Mouse (Mus musculus): ENCODE results near the gene Neurod4. TPM values are rescaled to one million over a fixed set of nuclear protein-coding genes. Genes with fewer than 3 reads are reported as not detected.

Gene Neurod4
- total and polyA plus RNA-seq, 3 experiments, result 0.13 to 0.24 (median 0.17) TPM

GRCm38 (mm10) chr10:130276496-130276895, 3.5 kb downstream of the Neurod4 start:
- in situ Hi-C loops (cut with MboI; ENCODE audit: low pct_ligation_motif_present, low pct_unique_long_range_greater_than_20kb, low sequenced_read_pairs), result no loop called here
- Histone ChIP-seq H3K9me3 (replicated peaks; ENCODE audit: low read length) (no peaks in the 10 kb centered on the region), H3K36me3 (replicated peaks in 1 of 2; ENCODE audit: control insufficient read depth in 1 of 2, insufficient read depth in 1 of 2, low read length in 1 of 2) (no peaks in the 10 kb centered on the region), H3K4me3 (replicated peaks in 1 of 3; ENCODE audit: low read depth in 2 of 3, low read length in 2 of 3, poor library complexity in 1 of 3) (no peak overlapping the region), H3K27me3 (replicated peaks) (no peaks in the 10 kb centered on the region), H3K4me1 (ENCODE audit: control insufficient read depth in 1 of 2, insufficient read depth in 2 of 2) (peaks cover 0 to 26% of the 10 kb centered on the region in 2 experiments; a peak in 2 of 4 replicates), H3K79me2 (replicated peaks; ENCODE audit: control insufficient read depth, extremely low read depth, insufficient read depth, poor library complexity, severe bottlenecking) (no peaks in the 10 kb centered on the region), H3K9ac (ENCODE audit: insufficient read depth, low read depth) (no peak overlapping the region), H3K4me2 (ENCODE audit: insufficient read depth, low read depth, poor library complexity, severe bottlenecking) (no peak overlapping the region), H3K27ac (ENCODE audit: insufficient read depth, low read depth) (no peak overlapping the region)
- no peak for TF ChIP-seq ZMIZ1 (IDR thresholded peaks at IDR 0.05; ENCODE audit: low read depth, low read length)
- no peak for TF ChIP-seq PAX5 (IDR thresholded peaks at IDR 0.05; ENCODE audit: low read length)
- TF ChIP-seq HCFC1 (IDR thresholded peaks at IDR 0.05; ENCODE audit: low read depth, low read length), result no peak
- TF ChIP-seq E2F4 (IDR thresholded peaks at IDR 0.05; ENCODE audit: insufficient replicate concordance, low read depth, low read length), result 0 out of 2 replicates have a peak, but pooled peaks have one; percentile 15
- no peak for TF ChIP-seq CHD1 (IDR thresholded peaks at IDR 0.05; ENCODE audit: low read depth, low read length)
- no peak for TF ChIP-seq NRF1 (IDR thresholded peaks at IDR 0.05; ENCODE audit: low read depth, low read length)
- peak; percentile 35; the same call in 1 of the 2 replicates for TF ChIP-seq JUND (conservative IDR thresholded peaks at IDR 0.05; ENCODE audit: low read depth, low read length)
- TF ChIP-seq RAD21 (IDR thresholded peaks at IDR 0.05; ENCODE audit: low read depth, low read length), result no peak
- TF ChIP-seq RCOR1 (conservative IDR thresholded peaks at IDR 0.05; ENCODE audit: low read depth, low read length), result 0 out of 2 replicates have a peak, but pooled peaks have one; percentile 51
- TF ChIP-seq TCF12 (IDR thresholded peaks at IDR 0.05; ENCODE audit: low read depth, low read length), result peak; percentile 78
- TF ChIP-seq ETS1 (conservative IDR thresholded peaks at IDR 0.05; ENCODE audit: low read depth, low read length), result peak; percentile 55
- peak; percentile 54; the same call in 1 of the 2 replicates for TF ChIP-seq CHD2 (IDR thresholded peaks at IDR 0.05; ENCODE audit: low read length)
- no peak for TF ChIP-seq JUN (IDR thresholded peaks at IDR 0.05; ENCODE audit: insufficient read depth, low read depth, low read length)
- no peak for TF ChIP-seq POLR2A (IDR thresholded peaks at IDR 0.05; ENCODE audit: low read depth, low read length)
- peak; percentile 98 for TF ChIP-seq EP300 (IDR thresholded peaks at IDR 0.05; ENCODE audit: low read length)
- no peak for TF ChIP-seq KAT2A (IDR thresholded peaks at IDR 0.05; ENCODE audit: insufficient replicate concordance, low read length)
- TF ChIP-seq POLR2AphosphoS2 (IDR thresholded peaks at IDR 0.05; ENCODE audit: low read depth, low read length), result no peak
- TF ChIP-seq MYC (IDR thresholded peaks at IDR 0.05; ENCODE audit: low read depth, low read length), result peak; percentile 36; the same call in 1 of the 2 replicates
- TF ChIP-seq ZC3H11A (IDR thresholded peaks at IDR 0.05; ENCODE audit: low read depth, low read length), result no peak
- TF ChIP-seq MAFK (IDR thresholded peaks at IDR 0.05; ENCODE audit: insufficient replicate concordance, low read length), result peak; percentile 49; the same call in 1 of the 2 replicates
- no peak for TF ChIP-seq NELFE (IDR thresholded peaks at IDR 0.05; ENCODE audit: low read depth, low read length)
- no peak for TF ChIP-seq MXI1 (IDR thresholded peaks at IDR 0.05; ENCODE audit: low read depth, low read length)
- TF ChIP-seq USF1 (IDR thresholded peaks at IDR 0.05; ENCODE audit: low read depth, low read length), result no peak
- peak; percentile 96 for TF ChIP-seq IRF4 (IDR thresholded peaks at IDR 0.05; ENCODE audit: low read depth, low read length)
- TF ChIP-seq SIN3A (IDR thresholded peaks at IDR 0.05; ENCODE audit: low read length), result no peak
- no peak for TF ChIP-seq MAZ (IDR thresholded peaks at IDR 0.05; ENCODE audit: low read depth, low read length)
- peak; percentile 36; the same call in 1 of the 2 replicates for TF ChIP-seq MEF2A (IDR thresholded peaks at IDR 0.05; ENCODE audit: borderline replicate concordance, low read depth, low read length)
- peak; percentile 39; the same call in 1 of the 2 replicates for TF ChIP-seq BHLHE40 (IDR thresholded peaks at IDR 0.05; ENCODE audit: low read depth, low read length)
- dilution Hi-C loops (cut with MboI; ENCODE audit: extremely low pct_ligation_motif_present, extremely low pct_unique_long_range_greater_than_20kb, low sequenced_read_pairs), result no loop called here
- peak; percentile 70 for DNase-seq (ENCODE audit: extremely low read depth)

Data from CH12.LX (cell line).